Mouse (Mus musculus): Measurements from ENCODE around the gene Pkdcc. TPM values are rescaled to one million over a fixed set of nuclear protein-coding genes. Genes with fewer than 3 reads are reported as not detected.

Pkdcc gene
- polyA plus RNA-seq, 1 experiment from 2014 or later = 25.3 TPM

- H3K36me3 ChIP-seq (ENCODE audit: insufficient read depth) = peaks cover 44% of the 10 kb centered on the region
- H3K9me3 ChIP-seq (ENCODE audit: low read depth, low read length) = no peaks in the 10 kb centered on the region
- no peak for ATAC-seq (ENCODE audit: insufficient read depth)
- peaks cover 29% of the 10 kb centered on the region for H3K4me1 ChIP-seq (ENCODE audit: insufficient read depth)
- H3K27ac ChIP-seq (ENCODE audit: low read depth) = no peak overlapping the region
- no peak for TF ChIP-seq CTCF (IDR thresholded peaks at IDR 0.05; ENCODE audit: low read depth)
- H3K4me2 ChIP-seq = peak overlapping the region; percentile 96
- peak overlapping the region; percentile 94; the same call in 1 of the 2 replicates for H3K9ac ChIP-seq
- DNase-seq = no peak
- H3K4me3 ChIP-seq (ENCODE audit: low read depth, low read length) = peak overlapping the region; percentile 78
- 56% methylated on average over 6 of the region's 6 CpGs for WGBS
- no peaks in the 10 kb centered on the region for H3K27me3 ChIP-seq (ENCODE audit: insufficient read depth, low read length)
Measured at GRCm38 (mm10) chr17:83218722-83219121, 3.6 kb downstream of the Pkdcc start.

DNA sequence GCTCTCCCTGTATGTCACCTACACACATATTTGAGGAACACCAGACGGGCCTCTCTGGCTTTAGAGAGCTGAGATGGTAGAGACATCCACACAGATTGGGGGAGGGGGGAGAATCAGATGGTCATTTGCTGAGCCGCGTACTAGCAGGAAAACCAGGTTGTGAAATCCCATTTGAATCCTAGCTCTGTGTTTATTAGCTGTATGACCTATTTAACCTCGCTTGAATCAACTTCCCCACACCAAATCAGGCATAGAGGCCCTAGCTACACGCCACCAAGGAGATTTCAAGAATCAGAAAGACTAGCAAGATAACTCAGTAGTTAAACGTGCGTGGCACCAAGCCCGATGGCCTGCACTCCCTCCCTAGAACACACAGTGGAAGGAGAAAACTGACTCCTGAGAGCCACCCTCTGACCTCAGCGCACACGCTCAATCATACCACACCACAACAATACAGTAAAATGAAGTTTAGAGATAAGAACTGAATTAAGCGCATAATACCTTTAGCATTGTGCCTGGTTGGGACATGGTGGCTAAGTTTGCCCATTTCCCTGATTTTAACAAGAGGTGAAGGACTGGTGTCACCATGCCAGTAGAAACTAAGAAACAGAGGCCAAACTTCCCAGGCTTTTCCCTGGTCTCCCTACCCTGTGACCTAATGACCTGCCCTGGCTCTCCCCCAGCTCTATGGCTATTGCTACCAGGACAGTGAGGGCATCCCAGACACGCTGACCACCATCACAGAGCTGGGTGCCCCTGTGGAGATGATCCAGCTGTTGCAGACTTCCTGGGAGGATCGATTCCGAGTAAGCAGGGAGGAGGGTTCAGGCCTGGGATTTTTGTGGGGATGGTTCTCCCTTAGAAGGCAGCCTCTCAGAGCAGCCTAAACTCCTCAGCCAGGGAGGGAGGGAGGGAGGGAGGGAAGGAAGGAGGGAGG, 4.5 kb downstream of the Pkdcc start:
- Histone ChIP-seq H3K36me3 (ENCODE audit: insufficient read depth) (peaks cover 52% of the 10 kb centered on the region), H3K27me3 (ENCODE audit: insufficient read depth, low read length) (no peaks in the 10 kb centered on the region)

GRCm38 (mm10) chr17:83220954-83221538, 6.0 kb downstream of the Pkdcc start:
- Histone ChIP-seq H3K9me3 (ENCODE audit: low read depth, low read length) (no peaks in the 10 kb centered on the region), H3K4me2 (no peak overlapping the region), H3K36me3 (ENCODE audit: insufficient read depth) (peaks cover 66% of the 10 kb centered on the region), H3K27me3 (ENCODE audit: insufficient read depth, low read length) (no peaks in the 10 kb centered on the region), H3K27ac (ENCODE audit: low read depth) (no peak overlapping the region; the same call in 1 of the 2 replicates), H3K4me3 (ENCODE audit: low read depth, low read length) (no peak overlapping the region), H3K4me1 (ENCODE audit: insufficient read depth) (peaks cover 25% of the 10 kb centered on the region), H3K9ac (no peak overlapping the region)
- ATAC-seq (ENCODE audit: insufficient read depth) (no peak), DNase-seq (no peak)
- TF ChIP-seq CTCF (IDR thresholded peaks at IDR 0.05; ENCODE audit: low read depth) = no peak
- WGBS = 80% methylated on average over 18 of the region's 18 CpGs

More for the DNA sequence above, 4.5 kb downstream of the Pkdcc start:
- Histone ChIP-seq H3K9me3 (ENCODE audit: low read depth, low read length) (no peaks in the 10 kb centered on the region), H3K4me2 (peak overlapping the region; percentile 96), H3K27ac (ENCODE audit: low read depth) (peak overlapping the region; percentile 33; the same call in 1 of the 2 replicates), H3K4me1 (ENCODE audit: insufficient read depth) (peaks cover 25% of the 10 kb centered on the region), H3K4me3 (ENCODE audit: low read depth, low read length) (peak overlapping the region; percentile 78; the same call in 1 of the 2 replicates), H3K9ac (peak overlapping the region; percentile 11; the same call in 1 of the 2 replicates)
- no peak for ATAC-seq (ENCODE audit: insufficient read depth)
- no peak for TF ChIP-seq CTCF (IDR thresholded peaks at IDR 0.05; ENCODE audit: low read depth)
- peak; percentile 56 for DNase-seq
- WGBS = 47% methylated on average over 14 of the region's 14 CpGs

GRCm38 (mm10) chr17:83221611-83222500, 6.8 kb downstream of the Pkdcc start:
- TF ChIP-seq CTCF (IDR thresholded peaks at IDR 0.05; ENCODE audit: low read depth) = no peak
- no peak overlapping the region for H3K27ac ChIP-seq (ENCODE audit: low read depth)
- H3K4me1 ChIP-seq (ENCODE audit: insufficient read depth) = peaks cover 25% of the 10 kb centered on the region
- H3K9me3 ChIP-seq (ENCODE audit: low read depth, low read length) = no peaks in the 10 kb centered on the region
- no peaks in the 10 kb centered on the region for H3K27me3 ChIP-seq (ENCODE audit: insufficient read depth, low read length)
- H3K4me3 ChIP-seq (ENCODE audit: low read depth, low read length) = no peak overlapping the region
- no peak overlapping the region for H3K4me2 ChIP-seq
- DNase-seq (no peak), ATAC-seq (ENCODE audit: insufficient read depth) (no peak)
- peaks cover 71% of the 10 kb centered on the region for H3K36me3 ChIP-seq (ENCODE audit: insufficient read depth)
- WGBS = 81% methylated on average over 13 of the region's 13 CpGs
- no peak overlapping the region for H3K9ac ChIP-seq

GRCm38 (mm10) chr17:83222705-83223104, 7.6 kb downstream of the Pkdcc start:
- no peak overlapping the region for H3K27ac ChIP-seq (ENCODE audit: low read depth)
- H3K4me2 ChIP-seq = no peak overlapping the region
- H3K27me3 ChIP-seq (ENCODE audit: insufficient read depth, low read length) = no peaks in the 10 kb centered on the region
- H3K4me3 ChIP-seq (ENCODE audit: low read depth, low read length) = no peak overlapping the region
- no peak for TF ChIP-seq CTCF (IDR thresholded peaks at IDR 0.05; ENCODE audit: low read depth)
- no peak overlapping the region for H3K9ac ChIP-seq
- H3K36me3 ChIP-seq (ENCODE audit: insufficient read depth) = peaks cover 71% of the 10 kb centered on the region
- no peaks in the 10 kb centered on the region for H3K9me3 ChIP-seq (ENCODE audit: low read depth, low read length)
- DNase-seq = no peak
- peaks cover 20% of the 10 kb centered on the region for H3K4me1 ChIP-seq (ENCODE audit: insufficient read depth)
- WGBS = 24% methylated on average over 3 of the region's 3 CpGs
- ATAC-seq (ENCODE audit: insufficient read depth) = no peak

GRCm38 (mm10) chr17:83224451-83224971, 9.4 kb downstream of the Pkdcc start:
- Histone ChIP-seq H3K9ac (no peak overlapping the region), H3K27ac (ENCODE audit: low read depth) (no peak overlapping the region), H3K4me3 (ENCODE audit: low read depth, low read length) (no peak overlapping the region), H3K4me2 (no peak overlapping the region), H3K36me3 (ENCODE audit: insufficient read depth) (peaks cover 65% of the 10 kb centered on the region), H3K9me3 (ENCODE audit: low read depth, low read length) (no peaks in the 10 kb centered on the region), H3K4me1 (ENCODE audit: insufficient read depth) (peaks cover 3% of the 10 kb centered on the region; the same call in 1 of the 2 replicates), H3K27me3 (ENCODE audit: insufficient read depth, low read length) (no peaks in the 10 kb centered on the region)
- ATAC-seq (ENCODE audit: insufficient read depth) = peak; percentile 37
- TF ChIP-seq CTCF (IDR thresholded peaks at IDR 0.05; ENCODE audit: low read depth) = no peak
- 72% methylated on average over 13 of the region's 13 CpGs for WGBS
- no peak for DNase-seq
